Mouse (Mus musculus) hindbrain, embryonic 10.5 days (tissue): Measurements from ENCODE around the gene Fcmr. TPM values are rescaled to one million over a fixed set of nuclear protein-coding genes. Genes with fewer than 3 reads are reported as not detected.
A peak's percentile ranks its signal among the peaks of the same experiment; 100 is the strongest.

Experiments used
- DNase-seq: peaks from one replicate; pipeline ENCODE4 v3.0.0-alpha.2; 2017; ENCODE audit warnings: low spot score
- H3K27ac ChIP-seq: fragments of 300-500 bp; sonication (generic); 2 replicates; pipeline ENCODE4 v1.5.1; 2016; ENCODE audit warnings: mild to moderate bottlenecking, moderate library complexity
- H3K27me3 ChIP-seq: fragments of 300-500 bp; sonication (generic); 2 replicates; pipeline ENCODE4 v1.6.1; 2016; ENCODE audit warnings: mild to moderate bottlenecking; ENCODE audit not compliant: poor library complexity, insufficient read depth, severe bottlenecking
- H3K36me3 ChIP-seq: fragments of 300-500 bp; sonication (generic); 2 replicates; pipeline ENCODE4 v1.6.1; 2016; ENCODE audit warnings: mild to moderate bottlenecking, moderate library complexity
- H3K4me1 ChIP-seq: fragments of 300-500 bp; sonication (generic); replicated peaks from 2 replicates; pipeline ENCODE4 v1.6.1; 2016; ENCODE audit warnings: mild to moderate bottlenecking
- H3K4me3 ChIP-seq: fragments of 300-500 bp; sonication (generic); 2 replicates; pipeline ENCODE4 v1.5.1; 2016; ENCODE audit warnings: mild to moderate bottlenecking, moderate library complexity
- H3K9me3 ChIP-seq: fragments of 300-500 bp; sonication (generic); 2 replicates; pipeline ENCODE4 v1.6.1; 2016; ENCODE audit warnings: mild to moderate bottlenecking, moderate library complexity
- WGBS: fragments of 180-500 bp; shearing (Covaris S2); methylation state at CpG from one replicate; pipeline ENCODE4 v1.1.7; 2016; 5-methylcytosine and 5-hydroxymethylcytosine counted together
- polyA plus RNA-seq: library from polyadenylated mRNA; unstranded; fragments of >200 nt; fragmentation: Nextera tagmentation; extraction: Ambion mirVana; gene quantifications from 2 replicates; pipeline ENCODE4 v1.2.1, GENCODE M21; 2016

The Fcmr gene
- polyA plus RNA-seq, 1 experiment from 2014 or later = not detected

- Histone ChIP-seq H3K9me3 (no peaks in the 10 kb centered on the region), H3K27ac (no peak overlapping the region), H3K36me3 (no peaks in the 10 kb centered on the region), H3K4me1 (peaks cover 9% of the 10 kb centered on the region; the same call in 1 of the 2 replicates), H3K27me3 (peaks cover 41% of the 10 kb centered on the region), H3K4me3 (no peak overlapping the region)
- DNase-seq = no peak
- 21% methylated on average over 3 of the region's 3 CpGs for WGBS
Observed at GRCm38 (mm10) chr1:130876931-130877509, 11.6 kb downstream of the Fcmr start.

DNA sequence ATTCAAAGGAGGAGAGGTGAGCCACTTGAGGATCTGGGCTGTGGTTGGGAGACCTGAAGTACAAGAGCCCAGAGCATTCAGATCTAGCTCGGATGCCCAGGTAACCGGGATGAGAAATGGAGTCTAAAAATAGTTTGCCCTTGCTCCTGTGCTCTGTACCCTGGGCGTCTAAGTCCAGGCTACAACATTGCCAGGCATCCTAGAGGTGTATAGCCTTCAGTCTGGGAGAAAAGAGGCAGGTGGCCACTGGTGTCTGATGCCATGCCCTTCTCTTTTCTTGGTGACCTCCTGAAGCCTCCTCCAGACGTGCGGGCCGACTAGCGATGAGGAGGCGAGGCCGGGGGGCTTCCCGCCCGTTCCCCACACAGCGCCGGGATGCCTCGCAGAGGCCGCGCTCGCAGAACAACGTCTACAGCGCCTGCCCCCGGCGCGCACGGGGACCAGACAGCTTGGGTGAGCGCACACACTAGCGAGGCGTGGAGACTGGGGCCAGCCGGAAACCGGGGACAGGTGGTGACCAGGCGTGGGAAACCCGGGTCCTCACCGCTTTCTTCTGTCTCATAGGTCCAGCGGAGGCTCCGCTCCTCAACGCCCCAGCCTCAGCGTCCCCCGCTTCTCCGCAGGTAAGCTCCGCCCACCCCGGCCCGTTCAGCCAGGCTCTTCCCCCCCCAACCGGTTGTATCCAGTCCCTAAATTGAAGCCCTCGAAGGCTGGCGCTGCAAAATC, 12.6 kb downstream of the Fcmr start:
- Histone ChIP-seq H3K4me1 (peaks cover 9% of the 10 kb centered on the region; the same call in 1 of the 2 replicates), H3K4me3 (peak overlapping the region; percentile 58), H3K9me3 (no peaks in the 10 kb centered on the region), H3K27me3 (peaks cover 41% of the 10 kb centered on the region), H3K36me3 (no peaks in the 10 kb centered on the region), H3K27ac (peak overlapping the region; percentile 37; the same call in 1 of the 2 replicates)
- 4% methylated on average over 43 of the region's 43 CpGs for WGBS
- peak; percentile 35 for DNase-seq

- Histone ChIP-seq H3K9me3 (no peaks in the 10 kb centered on the region), H3K27ac (no peak overlapping the region), H3K4me1 (peaks cover 9% of the 10 kb centered on the region; the same call in 1 of the 2 replicates), H3K4me3 (no peak overlapping the region), H3K27me3 (peaks cover 38% of the 10 kb centered on the region), H3K36me3 (no peaks in the 10 kb centered on the region)
- 91% methylated on average over 7 of the region's 7 CpGs for WGBS
- DNase-seq = no peak
Observed at GRCm38 (mm10) chr1:130879927-130880326, 14.5 kb downstream of the Fcmr start.

DNA sequence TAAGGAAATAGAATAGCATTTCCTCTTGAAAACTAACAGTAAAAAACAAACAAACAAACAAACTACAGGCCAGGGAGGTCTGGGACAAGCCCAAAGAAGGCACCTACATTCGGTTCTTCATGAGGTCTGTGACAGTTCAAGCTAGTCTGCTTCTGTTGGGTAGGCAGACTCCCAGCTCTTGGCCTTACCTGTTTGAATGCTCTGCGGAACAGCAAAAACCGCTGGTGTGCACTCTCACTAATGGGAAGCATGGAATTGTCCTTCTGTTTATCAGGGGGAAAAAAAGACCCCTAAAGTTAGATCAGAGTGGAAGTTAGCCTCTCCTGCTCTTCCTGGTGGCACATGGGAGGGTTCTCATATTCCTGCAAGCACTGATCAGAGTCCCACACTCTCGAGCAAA, 17.7 kb downstream of the Fcmr start:
- no peaks in the 10 kb centered on the region for H3K9me3 ChIP-seq
- no peak overlapping the region for H3K4me3 ChIP-seq
- DNase-seq = no peak
- peaks cover 4% of the 10 kb centered on the region; the same call in 1 of the 2 replicates for H3K4me1 ChIP-seq
- H3K27ac ChIP-seq = no peak overlapping the region
- WGBS = 86% methylated on average over 4 of the region's 4 CpGs
- H3K36me3 ChIP-seq = no peaks in the 10 kb centered on the region
- peaks cover 25% of the 10 kb centered on the region for H3K27me3 ChIP-seq

GRCm38 (mm10) chr1:130887354-130887753, 21.9 kb downstream of the Fcmr start, which contains the start of gene Il24:
Il24 (minus strand) TSS chr1:130887454.
- Histone ChIP-seq H3K9me3 (no peaks in the 10 kb centered on the region), H3K27me3 (no peaks in the 10 kb centered on the region), H3K4me1 (no peaks in the 10 kb centered on the region), H3K4me3 (no peak within 1 kb of the TSS), H3K27ac (no peak within 1 kb of the TSS), H3K36me3 (no peaks in the 10 kb centered on the region)
- no peak for DNase-seq

- 83% methylated on average over 1 of the region's 1 CpGs for WGBS
- Histone ChIP-seq H3K27me3 (no peaks in the 10 kb centered on the region), H3K4me3 (no peak overlapping the region), H3K9me3 (no peaks in the 10 kb centered on the region), H3K27ac (no peak overlapping the region), H3K4me1 (no peaks in the 10 kb centered on the region), H3K36me3 (no peaks in the 10 kb centered on the region)
- DNase-seq = no peak
Observed at GRCm38 (mm10) chr1:130892446-130892845, 27.0 kb downstream of the Fcmr start.

GRCm38 (mm10) chr1:130893329-130894040, 28.0 kb downstream of the Fcmr start:
- H3K4me1 ChIP-seq = no peaks in the 10 kb centered on the region
- H3K27ac ChIP-seq = no peak overlapping the region
- H3K4me3 ChIP-seq = no peak overlapping the region
- WGBS = 73% methylated on average over 9 of the region's 9 CpGs
- no peaks in the 10 kb centered on the region for H3K9me3 ChIP-seq
- H3K36me3 ChIP-seq = no peaks in the 10 kb centered on the region
- DNase-seq = no peak
- no peaks in the 10 kb centered on the region for H3K27me3 ChIP-seq

GRCm38 (mm10) chr1:130894468-130894867, 29.0 kb downstream of the Fcmr start:
- Histone ChIP-seq H3K36me3 (no peaks in the 10 kb centered on the region), H3K4me3 (no peak overlapping the region), H3K4me1 (no peaks in the 10 kb centered on the region), H3K27ac (no peak overlapping the region), H3K9me3 (no peaks in the 10 kb centered on the region), H3K27me3 (no peaks in the 10 kb centered on the region)
- 57% methylated on average over 6 of the region's 6 CpGs for WGBS
- DNase-seq = no peak

GRCm38 (mm10) chr1:130902505-130902904, 37.0 kb downstream of the Fcmr start:
- no peak overlapping the region for H3K4me3 ChIP-seq
- H3K36me3 ChIP-seq = no peaks in the 10 kb centered on the region
- 88% methylated on average over 7 of the region's 7 CpGs for WGBS
- H3K27me3 ChIP-seq = no peaks in the 10 kb centered on the region
- H3K27ac ChIP-seq = no peak overlapping the region
- no peaks in the 10 kb centered on the region for H3K9me3 ChIP-seq
- H3K4me1 ChIP-seq = no peaks in the 10 kb centered on the region
- DNase-seq = no peak

GRCm38 (mm10) chr1:130911401-130912010, 46.0 kb downstream of the Fcmr start, which contains the start of gene Il20:
Il20 (minus strand) TSS chr1:130911451.
- Histone ChIP-seq H3K27me3 (no peaks in the 10 kb centered on the region), H3K4me3 (no peak within 1 kb of the TSS), H3K36me3 (no peaks in the 10 kb centered on the region), H3K27ac (no peak within 1 kb of the TSS), H3K4me1 (no peaks in the 10 kb centered on the region), H3K9me3 (no peaks in the 10 kb centered on the region)
- DNase-seq = no peak
- 85% methylated on average over 12 of the region's 12 CpGs for WGBS

- H3K4me1 ChIP-seq = no peaks in the 10 kb centered on the region
- no peak for DNase-seq
- 29% methylated on average over 1 of the region's 1 CpGs for WGBS
- H3K4me3 ChIP-seq = no peak overlapping the region
- no peak overlapping the region for H3K27ac ChIP-seq
- no peaks in the 10 kb centered on the region for H3K27me3 ChIP-seq
- no peaks in the 10 kb centered on the region for H3K36me3 ChIP-seq
- no peaks in the 10 kb centered on the region for H3K9me3 ChIP-seq
Observed at GRCm38 (mm10) chr1:130918323-130918980, 53.0 kb downstream of the Fcmr start.

DNA sequence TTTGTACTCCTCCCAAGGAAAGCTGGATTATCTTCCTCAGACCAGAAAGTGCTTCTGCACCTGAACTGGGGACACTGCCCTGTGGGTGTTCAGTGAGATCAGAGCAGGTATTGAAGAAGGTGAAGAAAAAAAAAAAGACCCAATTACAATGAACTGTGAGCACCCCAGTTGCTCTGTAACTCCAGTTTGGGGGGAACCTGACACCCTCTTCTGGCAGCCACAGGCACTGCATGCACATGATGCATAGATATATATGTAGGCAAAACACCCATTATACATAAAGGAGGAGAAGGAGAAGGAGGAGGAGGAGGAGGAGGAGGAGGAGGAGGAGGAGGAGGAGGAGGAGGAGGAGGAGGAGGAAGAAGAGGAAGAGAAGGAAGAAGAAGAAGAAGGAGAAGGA, 61.0 kb downstream of the Fcmr start:
- Histone ChIP-seq H3K9me3 (no peaks in the 10 kb centered on the region), H3K27me3 (no peaks in the 10 kb centered on the region), H3K4me3 (no peak overlapping the region), H3K27ac (no peak overlapping the region), H3K4me1 (no peaks in the 10 kb centered on the region), H3K36me3 (no peaks in the 10 kb centered on the region)
- no peak for DNase-seq
